Mouse (Mus musculus): ENCODE results near the gene Snx29. TPM values are rescaled to one million over a fixed set of nuclear protein-coding genes. Genes with fewer than 3 reads are reported as not detected.
"Not testable (repeated sequence)": the region's sequence is repeated elsewhere in the genome, so short reads cannot be mapped to it uniquely, and the experiment has no call there.

Gene Snx29
- polyA plus RNA-seq (2017; shearing (Covaris generic)) = 10 to 100 TPM; 11.7 to 16.1 TPM

DNA sequence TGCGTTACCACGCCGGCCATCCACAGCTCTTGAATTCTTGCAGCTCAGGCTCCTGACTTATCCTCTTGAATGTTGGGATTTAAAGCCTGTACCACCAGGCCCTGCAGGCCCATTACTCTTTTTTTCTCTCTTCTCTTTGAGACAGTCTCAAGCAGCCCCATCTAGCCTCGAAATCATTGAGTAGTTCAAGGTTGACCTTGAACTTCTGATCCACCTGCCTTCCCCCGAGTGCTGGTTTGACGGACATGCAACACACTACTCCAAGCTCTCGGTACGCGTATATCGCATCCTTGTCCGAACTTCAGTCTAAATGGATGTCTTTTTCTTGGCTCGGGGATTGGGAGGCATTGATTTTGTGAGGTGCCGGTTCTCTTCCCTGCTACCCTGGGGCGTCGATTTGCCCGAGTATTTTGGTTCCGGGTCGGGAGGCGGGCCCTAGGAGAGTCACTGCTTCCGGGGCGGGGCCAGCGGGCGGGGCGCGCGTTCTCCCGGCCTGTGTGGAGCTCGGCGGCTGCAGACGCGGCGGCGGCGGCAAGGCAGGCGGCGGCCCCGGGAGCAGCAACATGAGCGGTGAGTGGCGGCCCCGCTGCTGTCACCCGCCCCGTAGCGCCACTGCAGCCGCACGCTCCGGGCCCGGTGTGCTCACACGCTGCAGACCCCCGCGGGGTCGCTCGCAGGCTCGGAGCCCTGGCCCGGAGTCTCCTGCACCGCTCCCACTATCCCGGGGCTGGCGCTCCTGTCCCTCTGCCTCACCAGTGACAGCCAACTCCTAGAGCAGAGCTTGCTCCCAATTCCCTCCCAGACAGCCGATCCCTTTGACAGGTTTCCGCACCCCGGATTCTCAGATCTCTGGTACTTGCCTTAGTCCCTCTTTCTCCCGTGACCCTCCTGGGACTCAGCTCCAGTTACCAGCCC, at the start of gene Snx29:
Snx29 (plus strand) TSS at position 500 of the 915 bp plus-strand sequence.
- ATAC-seq = peak; percentile 99

GRCm38 (mm10) chr16:11276888-11277287, 45.8 kb upstream of the Snx29 start:
- ATAC-seq = no peak

DNA sequence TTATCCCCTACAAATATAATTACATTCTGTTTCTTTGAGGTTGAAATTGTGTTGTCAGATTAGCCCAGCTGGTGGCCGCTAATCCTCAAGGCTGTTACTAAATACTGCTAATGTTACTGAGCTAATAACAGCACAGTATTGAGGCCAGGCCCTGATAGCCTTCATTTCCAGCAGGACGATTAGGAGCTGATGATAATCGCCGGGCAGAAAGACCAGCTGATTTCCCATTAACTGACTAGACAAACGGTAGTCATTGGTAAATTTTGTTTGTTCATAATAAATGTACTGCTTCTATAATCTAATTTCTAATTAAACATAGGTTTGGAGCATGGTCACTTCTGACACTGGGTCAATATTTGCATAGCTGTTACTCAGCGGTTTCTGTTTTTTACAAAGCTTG, 43.9 kb upstream of the Snx29 start:
- no peak for ATAC-seq

DNA sequence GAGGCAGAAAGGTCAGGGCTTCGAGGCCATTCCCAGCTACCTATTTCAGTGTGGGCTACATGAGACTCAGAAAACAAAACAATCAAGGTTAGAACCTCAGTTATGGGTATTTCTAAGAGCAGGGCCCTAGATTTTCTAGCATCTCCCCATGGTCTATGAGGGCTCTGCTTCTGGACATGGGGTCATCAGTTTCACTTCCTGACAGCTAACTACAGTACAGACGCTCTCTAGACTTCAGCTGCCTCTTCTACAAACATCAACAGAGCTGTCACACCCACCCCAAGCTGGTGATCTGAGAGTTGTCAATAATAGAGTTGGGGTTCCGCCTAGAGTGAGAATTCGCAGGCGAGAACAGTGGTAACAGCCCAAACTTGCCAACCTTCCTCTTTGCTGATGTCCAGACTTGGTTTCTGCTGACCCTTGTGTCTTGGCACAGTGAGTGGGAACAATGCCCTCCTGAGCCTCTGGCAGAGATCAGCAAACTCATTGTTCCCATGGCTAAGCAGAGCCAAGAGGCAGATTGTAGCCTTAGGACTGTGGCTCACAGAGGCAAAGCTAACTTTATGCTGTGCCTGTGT, 40.0 kb upstream of the Snx29 start:
- ATAC-seq = no peak

- no peak for ATAC-seq
These were observed 37.8 kb upstream of the Snx29 start for GRCm38 (mm10) chr16:11284881-11285280.

- peak; percentile 54 for ATAC-seq
These were observed 36.8 kb upstream of the Snx29 start for GRCm38 (mm10) chr16:11285949-11286348.

- ATAC-seq = not testable (repeated sequence)
These were observed 33.8 kb upstream of the Snx29 start for GRCm38 (mm10) chr16:11288873-11289272.

GRCm38 (mm10) chr16:11295583-11295982, 27.1 kb upstream of the Snx29 start:
- ATAC-seq = not testable (repeated sequence)

GRCm38 (mm10) chr16:11297700-11298099, 25.0 kb upstream of the Snx29 start:
- peak; percentile 51 for ATAC-seq

- no peak for ATAC-seq
These were observed 19.0 kb upstream of the Snx29 start for GRCm38 (mm10) chr16:11303741-11304140.

- ATAC-seq = no peak
These were observed 17.2 kb upstream of the Snx29 start for GRCm38 (mm10) chr16:11305531-11305930.

DNA sequence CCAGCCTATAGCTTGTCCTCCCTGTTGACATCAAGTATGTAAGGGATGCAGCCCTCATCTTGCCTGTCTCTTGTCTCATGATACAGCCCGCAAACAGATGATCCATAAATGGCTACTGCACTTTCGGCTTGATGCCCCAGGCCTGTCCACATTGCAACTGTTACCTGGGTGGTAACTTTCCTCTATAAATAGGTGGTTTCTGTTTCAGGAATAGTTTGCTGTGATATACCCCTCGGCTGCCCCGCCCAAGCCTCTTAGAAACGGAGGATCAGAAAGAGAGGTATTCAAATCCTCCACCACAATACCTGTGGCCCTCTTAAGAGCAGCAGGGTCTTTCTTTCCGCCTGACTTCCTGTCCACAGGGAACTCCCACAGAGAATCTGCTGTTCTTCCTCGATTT, 9.2 kb upstream of the Snx29 start, which contains the start of gene Tnfrsf17:
Tnfrsf17 (plus strand) TSS at position 301 of the 400 bp plus-strand sequence.
- no peak for ATAC-seq

DNA sequence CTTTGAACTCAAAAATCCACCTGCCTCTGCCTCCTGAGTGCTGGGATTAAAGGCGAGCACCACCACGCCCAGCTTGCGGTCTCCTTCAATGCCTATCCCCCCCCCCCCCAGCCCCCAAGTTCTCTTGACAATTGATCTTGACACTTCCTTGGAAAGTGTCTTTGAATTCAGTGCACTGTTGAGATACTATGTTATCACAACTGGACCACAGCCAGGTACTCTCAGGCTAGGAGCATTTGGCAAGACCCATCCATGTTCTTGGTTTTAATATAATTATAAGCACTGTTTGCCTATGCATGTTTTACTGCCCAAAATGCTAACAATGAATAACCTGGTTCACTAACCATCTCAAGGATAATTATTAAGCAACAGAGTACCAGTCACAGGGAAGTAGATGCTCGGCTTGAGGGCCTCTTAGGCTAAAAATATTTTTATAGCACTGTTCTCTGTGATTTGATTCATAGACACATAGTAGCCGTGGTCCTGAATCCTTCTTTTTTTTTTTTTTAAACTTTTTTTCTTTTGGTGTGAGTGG, 6.9 kb upstream of the Snx29 start:
- ATAC-seq = no peak

GRCm38 (mm10) chr16:11316748-11317147, 6.0 kb upstream of the Snx29 start:
- ATAC-seq = no peak

- no peak for ATAC-seq
These were observed 5.4 kb upstream of the Snx29 start for GRCm38 (mm10) chr16:11317324-11317723.

- peak; percentile 28 for ATAC-seq
These were observed 780 bp downstream of the Snx29 start for GRCm38 (mm10) chr16:11323324-11324051.

GRCm38 (mm10) chr16:11330081-11330800, 7.5 kb downstream of the Snx29 start:
- ATAC-seq = no peak

GRCm38 (mm10) chr16:11331030-11331429, 8.3 kb downstream of the Snx29 start:
- no peak for ATAC-seq

- no peak for ATAC-seq
These were observed 20.6 kb downstream of the Snx29 start for GRCm38 (mm10) chr16:11343292-11343815.

DNA sequence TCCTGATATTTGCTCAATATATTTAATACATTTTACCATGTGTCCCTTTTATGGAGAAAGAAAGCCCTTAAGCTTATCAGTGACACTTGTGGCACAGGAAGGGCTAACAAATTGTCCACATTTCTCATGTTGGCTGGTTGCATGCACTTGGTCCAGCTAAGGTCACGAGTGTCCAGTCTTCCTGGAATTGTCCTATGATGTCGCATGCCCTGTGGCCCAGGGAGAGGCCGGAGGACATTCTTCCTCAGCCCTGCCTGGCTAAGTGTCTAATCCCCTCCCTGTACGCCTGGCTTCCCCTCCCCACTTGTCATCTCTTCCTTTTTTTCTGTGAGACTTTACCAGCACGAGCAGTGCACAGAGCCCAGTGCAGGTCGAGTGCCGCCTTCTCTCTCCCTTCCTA, 29.2 kb downstream of the Snx29 start:
- ATAC-seq = no peak

GRCm38 (mm10) chr16:11359173-11359572, 36.5 kb downstream of the Snx29 start:
- ATAC-seq = no peak

- ATAC-seq = no peak
These were observed 37.2 kb downstream of the Snx29 start for GRCm38 (mm10) chr16:11359919-11360318.
